Mouse (Mus musculus): Measurements from ENCODE around the gene Tmem63b.

The Tmem63b gene

GRCm38 (mm10) chr17:45706796-45707195 lies 20.1 kb upstream of the Tmem63b start:
- no peak for DNase-seq (ENCODE audit: low read depth in 2 of 2, low spot score in 2 of 2)

DNA sequence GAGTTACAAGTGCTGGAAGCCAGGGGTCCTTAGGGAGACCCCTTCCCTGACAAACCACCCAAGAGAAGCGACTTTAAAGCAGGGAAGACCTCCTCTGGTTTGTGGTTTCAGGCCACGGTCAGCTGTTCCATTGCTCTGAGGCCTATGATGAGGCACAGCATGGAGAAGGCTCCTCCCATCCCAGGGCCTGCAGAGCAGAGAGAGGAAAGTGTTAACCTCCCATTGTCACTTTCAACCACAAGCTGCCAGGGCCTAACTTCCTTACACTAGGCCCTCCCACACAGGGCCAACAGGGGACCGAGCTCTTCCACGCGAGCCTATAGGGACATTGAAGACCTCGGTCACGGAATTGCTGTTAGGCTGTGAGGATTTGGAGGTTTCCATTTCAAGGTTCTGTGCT lies 16.5 kb upstream of the Tmem63b start:
- DNase-seq (ENCODE audit: low read depth in 2 of 2, low spot score in 2 of 2), result no peak

DNA sequence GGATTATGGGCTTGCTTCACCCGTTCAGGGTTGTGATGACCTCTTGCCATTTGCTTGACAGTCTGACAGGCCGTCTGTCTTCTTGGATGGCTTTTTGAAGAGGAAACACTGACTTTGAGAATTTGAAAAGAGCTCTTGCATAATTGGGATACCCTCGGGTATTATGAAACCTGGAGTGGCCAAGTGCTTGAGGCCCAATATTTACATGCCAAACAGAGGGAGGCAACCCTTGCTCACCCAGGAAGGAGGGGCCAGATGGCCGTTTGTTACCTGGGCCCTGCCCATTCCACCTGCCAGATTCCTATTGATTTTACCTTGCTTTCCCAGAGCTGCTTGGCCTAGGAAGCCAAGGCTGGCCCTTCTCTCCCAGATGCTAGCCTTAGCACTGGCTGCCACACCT lies 15.5 kb upstream of the Tmem63b start:
- no peak for DNase-seq (ENCODE audit: low read depth in 2 of 2, low spot score in 2 of 2)

DNA sequence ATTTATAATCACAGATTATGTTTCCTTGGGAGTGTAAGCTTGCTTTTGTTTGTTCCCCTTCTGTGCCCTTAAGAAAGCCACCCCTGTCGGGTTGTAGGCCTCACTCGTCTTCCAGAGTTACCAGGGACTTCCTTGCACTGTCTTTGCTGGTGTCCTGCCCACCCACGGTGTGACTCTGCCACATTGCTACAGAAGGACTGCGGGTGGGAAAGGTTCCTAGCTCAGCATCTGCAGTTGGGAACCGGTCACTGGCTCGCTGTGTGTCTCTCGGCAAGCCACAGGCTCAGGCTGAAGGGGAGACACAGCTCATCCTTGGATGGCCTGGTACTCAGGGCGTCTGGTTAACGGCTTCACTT lies 14.5 kb upstream of the Tmem63b start:
- no peak for DNase-seq (ENCODE audit: low read depth in 2 of 2, low spot score in 2 of 2)

DNA sequence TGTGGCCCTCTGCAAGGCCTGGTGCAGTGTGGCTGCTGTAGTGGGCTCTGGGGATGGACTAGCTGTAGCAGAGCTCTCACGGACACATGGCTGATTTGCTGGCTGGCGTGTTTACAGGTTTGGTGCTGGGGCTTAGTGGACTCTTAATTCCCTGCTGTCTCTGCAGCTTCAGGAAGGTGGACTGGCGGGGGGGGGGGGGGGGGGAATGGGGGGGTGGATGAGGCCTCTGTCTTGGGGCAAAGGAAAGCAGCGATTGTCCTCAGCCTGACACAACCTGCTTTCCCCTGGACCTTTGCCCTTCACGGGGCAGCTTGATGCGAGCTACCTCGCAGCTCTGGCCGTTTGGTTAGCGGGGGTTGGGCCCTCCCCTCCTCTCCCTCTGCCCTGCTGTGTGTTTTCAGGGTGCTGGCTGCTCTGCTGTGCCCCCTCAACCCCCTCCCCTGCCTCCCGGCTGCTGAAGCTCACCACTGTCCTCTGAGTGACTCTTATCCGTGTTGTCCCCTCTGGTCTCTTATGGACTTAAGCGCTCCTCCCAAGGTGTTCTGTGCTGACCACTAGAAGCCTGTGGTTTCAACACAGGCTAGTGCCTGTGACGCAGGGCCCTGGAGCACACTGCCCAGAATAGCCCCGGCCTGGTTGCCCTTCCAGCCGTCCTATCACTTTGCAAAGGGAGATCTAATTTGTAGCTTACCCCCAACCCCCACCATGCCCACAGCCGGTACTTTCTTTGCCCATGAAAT lies 14.0 kb upstream of the Tmem63b start:
- DNase-seq (ENCODE audit: low read depth in 2 of 2, low spot score in 2 of 2), result no peak

- DNase-seq (ENCODE audit: low read depth in 2 of 2, low spot score in 2 of 2), result no peak
These were observed 12.5 kb upstream of the Tmem63b start for GRCm38 (mm10) chr17:45699039-45699740.

GRCm38 (mm10) chr17:45698368-45698767 lies 11.7 kb upstream of the Tmem63b start:
- DNase-seq (ENCODE audit: low read depth in 2 of 2, low spot score in 2 of 2), result no peak

DNA sequence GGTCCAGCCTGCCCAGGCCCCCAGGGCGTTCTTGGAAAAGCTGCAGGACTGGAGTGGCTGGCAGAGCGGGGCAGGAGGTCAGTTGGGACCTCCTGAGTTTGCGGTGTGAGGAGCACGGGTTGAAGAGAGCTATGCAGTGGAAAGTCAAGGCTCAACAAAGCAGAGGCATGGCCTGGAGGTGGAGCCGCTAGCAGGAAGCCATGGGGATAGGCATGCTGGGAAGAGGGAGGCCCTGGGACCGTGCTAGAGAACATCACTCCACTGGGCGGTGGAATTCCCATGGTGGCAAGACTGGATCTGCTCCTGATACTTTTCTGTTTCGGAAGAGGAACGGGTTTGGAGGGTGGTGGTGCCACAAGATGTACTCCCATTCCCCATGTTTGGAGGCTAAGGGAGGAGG lies 10.3 kb upstream of the Tmem63b start:
- DNase-seq (ENCODE audit: low read depth in 2 of 2, low spot score in 2 of 2), result no peak

DNA sequence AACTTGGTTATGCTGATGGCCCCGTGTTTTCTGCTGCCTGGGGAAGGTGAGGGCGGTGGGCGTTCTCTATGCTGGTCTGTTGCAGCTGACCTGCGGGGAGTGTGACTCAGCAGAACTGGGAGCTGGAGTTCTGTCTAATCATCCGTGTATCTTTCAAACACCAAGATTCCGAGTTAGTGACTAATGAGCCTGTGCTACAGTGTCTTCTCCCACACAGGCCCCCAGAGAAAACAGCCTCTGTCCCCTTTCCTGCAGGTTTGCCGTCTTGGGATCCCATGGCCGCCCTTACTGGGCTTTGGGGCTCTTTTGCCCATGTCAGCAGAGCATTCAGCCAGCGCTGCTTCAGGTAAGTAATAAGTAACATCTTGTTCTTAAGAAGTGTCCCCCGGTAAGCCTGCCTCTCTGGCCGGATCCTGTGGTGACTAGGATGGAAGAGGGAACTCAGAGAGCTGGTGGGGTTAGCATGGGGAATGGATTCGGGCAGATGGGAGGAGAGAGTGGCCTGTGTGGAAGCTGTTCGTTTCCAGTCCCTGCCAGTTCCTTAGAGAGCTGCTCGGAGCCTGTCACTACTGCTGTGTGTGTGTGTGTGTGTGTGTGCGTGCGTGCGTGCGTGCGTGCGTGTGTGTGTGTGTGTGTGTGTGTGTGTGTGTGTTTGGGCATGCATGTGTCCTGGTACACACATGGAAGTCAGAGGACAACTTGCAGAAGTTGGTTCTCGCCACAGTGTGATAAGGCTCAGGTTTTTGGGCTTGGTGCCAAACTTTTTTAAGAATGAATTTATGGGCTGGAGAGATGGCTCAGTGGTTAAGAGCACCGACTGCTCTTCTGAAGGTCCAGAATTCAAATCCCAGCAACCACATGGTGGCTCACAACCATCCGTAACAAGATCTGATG lies 8.8 kb upstream of the Tmem63b start:
- no peak for DNase-seq (ENCODE audit: low read depth in 2 of 2, low spot score in 2 of 2)

DNA sequence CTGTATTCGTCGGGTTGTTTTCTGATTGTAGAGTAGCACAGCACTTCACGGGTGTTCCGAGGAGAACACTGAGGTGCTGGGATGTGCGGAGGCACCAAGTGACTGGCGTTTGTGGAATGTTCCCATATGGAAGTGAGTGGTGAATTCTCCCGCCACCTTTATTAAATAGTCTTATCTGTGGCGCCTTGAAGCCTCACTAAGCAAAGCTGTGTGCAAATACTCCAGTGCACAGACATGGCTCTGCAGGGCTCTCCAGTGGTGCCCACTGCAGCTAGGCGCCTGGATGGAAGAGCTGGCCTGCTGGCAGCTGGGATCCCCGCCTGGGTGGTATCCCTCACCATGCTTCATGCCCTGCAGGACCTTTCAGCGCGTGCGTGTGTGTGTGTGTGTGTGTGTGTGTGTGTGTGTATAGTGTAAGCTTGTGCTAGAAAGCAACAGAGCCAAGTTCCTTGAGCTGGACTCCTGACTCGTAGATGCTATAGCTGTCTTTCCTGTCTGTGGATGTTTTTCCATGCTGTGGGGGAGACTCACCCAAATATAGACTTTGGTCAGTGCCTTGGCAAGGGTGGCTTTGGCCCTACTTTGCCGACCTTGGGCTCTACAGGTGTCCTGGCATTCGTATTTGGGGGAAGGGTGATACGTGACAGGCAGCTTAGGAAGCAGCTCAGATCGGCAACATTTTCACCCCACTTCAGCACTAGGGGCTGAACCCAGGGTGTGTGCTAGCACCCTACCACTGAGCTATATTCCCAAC lies 7.3 kb upstream of the Tmem63b start:
- no peak for DNase-seq (ENCODE audit: low read depth in 2 of 2, low spot score in 2 of 2)

GRCm38 (mm10) chr17:45692159-45692558 lies 5.5 kb upstream of the Tmem63b start:
- DNase-seq (ENCODE audit: low read depth in 2 of 2, low spot score in 2 of 2), result no peak

- no peak for DNase-seq (ENCODE audit: low read depth in 2 of 2, low spot score in 2 of 2)
These were observed 3.3 kb upstream of the Tmem63b start for GRCm38 (mm10) chr17:45690044-45690443.

- DNase-seq (ENCODE audit: low read depth in 2 of 2, low spot score in 2 of 2), result no peak
These were observed 2.4 kb upstream of the Tmem63b start for GRCm38 (mm10) chr17:45689120-45689519.

DNA sequence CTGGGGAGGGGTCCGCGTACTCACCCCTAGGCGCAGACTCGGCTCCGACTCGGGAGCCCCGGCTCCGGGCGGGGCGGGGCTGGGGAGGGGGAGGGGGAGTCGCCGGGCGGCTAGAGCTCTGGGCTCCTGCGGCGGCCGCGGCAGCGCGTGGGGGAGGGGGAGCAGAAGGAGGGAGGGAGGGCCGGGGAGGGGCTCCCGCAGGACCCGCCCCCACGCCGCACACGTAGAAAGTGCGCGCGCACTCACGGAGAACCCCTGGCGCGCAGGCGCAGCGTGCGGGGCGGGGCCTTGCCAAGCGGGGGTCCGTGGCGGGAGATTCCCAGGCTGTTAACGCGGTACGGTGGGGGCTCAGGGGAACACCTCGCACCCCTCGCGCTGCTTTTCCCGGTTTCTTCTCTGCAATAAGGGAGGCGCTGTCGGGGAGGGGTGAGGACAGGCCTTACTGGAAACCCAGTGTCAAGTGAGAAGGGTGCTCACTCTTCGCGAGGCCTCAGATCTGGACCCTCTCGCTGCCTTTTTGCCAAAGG lies 549 bp downstream of the Tmem63b start, which contains the start of gene Mrpl14:
TSS of gene Mrpl14 (plus strand) at position 230 of the 527 bp plus-strand sequence.
- peak; percentile 82 to 84 for DNase-seq (ENCODE audit: low read depth in 2 of 2, low spot score in 2 of 2)

DNA sequence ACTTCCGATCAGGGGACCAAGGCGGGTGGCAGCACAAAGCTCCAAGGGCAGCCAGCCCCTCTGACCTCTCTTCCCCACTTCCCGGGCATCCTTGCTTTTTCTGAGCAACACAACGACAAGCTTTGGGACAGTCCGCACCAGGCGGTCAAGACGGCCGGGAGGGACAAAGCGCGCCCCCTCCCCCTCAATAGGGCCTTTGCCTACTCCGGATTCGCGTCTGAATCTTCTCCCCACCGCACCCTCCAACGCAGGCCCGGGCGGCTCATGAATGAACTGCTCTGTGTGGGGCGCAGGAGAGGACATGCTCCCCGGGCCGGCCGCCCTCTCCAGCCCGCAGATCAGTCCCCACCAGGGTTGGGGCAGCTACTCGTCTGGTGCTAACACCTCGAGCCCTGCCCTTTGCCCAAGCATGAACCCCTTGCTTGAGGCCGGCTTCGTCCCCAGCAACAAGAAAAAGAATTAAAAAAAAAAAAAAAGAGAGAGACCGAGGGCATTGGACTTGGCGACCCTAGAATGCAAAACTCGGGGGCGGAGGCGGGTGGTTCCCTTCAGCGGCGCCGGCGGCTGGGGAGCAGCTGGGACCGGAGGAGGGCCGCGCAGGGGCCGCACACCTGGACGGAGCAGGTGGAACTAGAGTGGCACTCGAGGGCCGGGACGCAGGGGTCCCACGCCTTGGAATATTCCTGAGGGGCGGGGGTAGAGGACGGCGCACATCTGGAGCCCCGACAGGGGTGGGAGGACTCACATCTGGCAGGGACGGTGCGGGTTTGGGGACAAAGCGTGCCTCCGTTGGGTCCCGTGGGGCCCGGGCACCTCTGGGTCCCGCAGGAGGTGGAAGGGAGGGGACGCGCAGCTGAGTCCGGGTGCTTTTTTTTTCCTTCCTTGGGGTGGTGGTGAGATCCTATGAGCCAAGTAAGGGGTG lies 1.3 kb downstream of the Tmem63b start:
- DNase-seq (ENCODE audit: low read depth in 2 of 2, low spot score in 2 of 2), result peak in 1 of 2 experiments; percentile 23

DNA sequence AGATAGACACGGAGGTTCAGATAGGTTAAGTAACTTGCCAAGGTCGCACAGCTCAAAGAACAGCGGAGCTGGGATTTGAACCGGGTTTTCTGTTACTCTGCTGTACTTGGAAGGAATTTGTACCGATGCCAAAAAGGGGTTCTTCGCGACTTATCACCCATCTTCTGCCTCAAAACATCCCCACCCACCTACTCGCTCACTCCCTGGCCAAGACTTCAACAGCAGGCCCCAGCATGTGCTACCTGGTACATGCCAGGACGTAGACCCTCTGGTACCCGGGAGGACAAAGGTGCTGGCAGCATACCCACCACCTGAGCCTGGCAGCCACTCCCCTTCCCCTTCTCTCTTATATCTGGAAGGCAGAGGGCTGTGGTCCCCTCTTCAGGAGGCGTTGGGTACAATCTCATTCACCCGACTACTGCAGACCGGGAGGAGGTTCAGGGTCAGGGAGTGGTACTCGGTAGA lies 2.0 kb downstream of the Tmem63b start:
- DNase-seq (ENCODE audit: low read depth in 2 of 2, low spot score in 2 of 2), result no peak

GRCm38 (mm10) chr17:45682843-45683242 lies 3.9 kb downstream of the Tmem63b start:
- no peak for DNase-seq (ENCODE audit: low read depth in 2 of 2, low spot score in 2 of 2)

DNA sequence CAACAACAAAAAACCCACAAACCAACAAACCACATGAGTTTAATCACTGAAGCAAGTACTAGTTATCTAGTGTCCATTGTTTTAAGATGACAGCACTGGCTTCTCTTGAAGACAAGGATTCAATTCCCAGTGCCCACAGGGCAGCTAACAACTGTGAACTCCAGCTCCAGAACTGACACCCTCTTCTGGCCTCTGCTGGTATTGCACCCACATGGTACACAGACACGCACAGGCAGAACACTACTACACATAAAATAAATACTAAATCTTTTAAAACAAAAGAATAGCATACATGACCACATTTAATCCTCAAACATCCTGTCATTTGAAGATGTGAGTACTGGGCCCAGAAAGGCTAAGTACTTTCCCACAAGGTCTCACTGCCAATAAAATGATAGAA lies 5.1 kb downstream of the Tmem63b start:
- DNase-seq (ENCODE audit: low read depth in 2 of 2, low spot score in 2 of 2), result peak in 1 of 2 experiments; percentile 44

- no peak for DNase-seq (ENCODE audit: low read depth in 2 of 2, low spot score in 2 of 2)
These were observed 6.2 kb downstream of the Tmem63b start for GRCm38 (mm10) chr17:45680391-45680980.

Measured in CD8-positive naive resting alpha-beta T cell, adult 2 months (primary cell).